Mouse (Mus musculus) forebrain, embryonic 14.5 days (tissue): ENCODE results near the gene Trim71. TPM values are rescaled to one million over a fixed set of nuclear protein-coding genes. Genes with fewer than 3 reads are reported as not detected.

ENCODE experiments used
- ATAC-seq: fragments of 200-750 bp; cut with Nextera tagmentation; 2 replicates; pipeline ENCODE4 v1.8.0; 2017; ENCODE audit warnings: mild to moderate bottlenecking, moderate library complexity
- DNase-seq: peaks from one replicate; pipeline ENCODE4 v3.0.0-alpha.2; 2015; ENCODE audit warnings: low spot score
- H3K27ac ChIP-seq: fragments of 300-500 bp; sonication (generic); 2 replicates; pipeline ENCODE4 v1.5.1; 2014; ENCODE audit warnings: low read depth, mild to moderate bottlenecking, control low read depth, low read length, moderate library complexity
- H3K27me3 ChIP-seq: fragments of 300-500 bp; sonication (generic); replicated peaks from 2 replicates; pipeline ENCODE4 v1.6.1; 2014; ENCODE audit warnings: low read length, control low read depth, mixed read lengths; ENCODE audit not compliant: control insufficient read depth, insufficient read depth
- H3K36me3 ChIP-seq: fragments of 300-500 bp; sonication (generic); 2 replicates; pipeline ENCODE4 v1.6.1; 2014; ENCODE audit warnings: low read length, control low read depth; ENCODE audit not compliant: control insufficient read depth, insufficient read depth
- H3K4me1 ChIP-seq: fragments of 300-500 bp; sonication (generic); 2 replicates; pipeline ENCODE4 v1.6.1; 2014; ENCODE audit warnings: antibody characterized with exemption, low read length, control low read depth; ENCODE audit not compliant: control insufficient read depth, insufficient read depth
- H3K4me2 ChIP-seq: fragments of 300-500 bp; sonication (generic); 2 replicates; pipeline ENCODE4 v1.6.1; 2014; ENCODE audit warnings: mild to moderate bottlenecking, control low read depth, low read length
- H3K4me3 ChIP-seq: fragments of 300-500 bp; sonication (generic); 2 replicates; pipeline ENCODE4 v1.5.1; 2014; ENCODE audit warnings: low read depth, low read length, control low read depth
- H3K9ac ChIP-seq: fragments of 300-500 bp; sonication (generic); 2 replicates; pipeline ENCODE4 v1.6.1; 2014; ENCODE audit warnings: mild to moderate bottlenecking, low read length, control low read depth, moderate library complexity
- H3K9me3 ChIP-seq: fragments of 300-500 bp; sonication (generic); replicated peaks from 2 replicates; pipeline ENCODE4 v1.6.1; 2016; ENCODE audit warnings: low read length, control low read depth, mixed read lengths; ENCODE audit not compliant: control insufficient read depth
- WGBS: fragments of 180-500 bp; shearing (Covaris S2); extraction: QIAGEN DNeasy Blood & Tissue Kit; methylation state at CpG from one replicate; pipeline ENCODE4 v1.1.7; 2014; 5-methylcytosine and 5-hydroxymethylcytosine counted together
- polyA plus RNA-seq: library from polyadenylated mRNA; unstranded; fragments of >200 nt; fragmentation: Nextera tagmentation; extraction: Ambion mirVana; gene quantifications from 2 replicates; pipeline ENCODE4 v1.2.1, GENCODE M21; 2014

Gene Trim71
- polyA plus RNA-seq, 1 experiment from 2014 or later = 0.05 TPM

- no peak overlapping the region for H3K27ac ChIP-seq
- H3K36me3 ChIP-seq = peaks cover 8% of the 10 kb centered on the region; the same call in 1 of the 2 replicates
- no peak overlapping the region for H3K4me3 ChIP-seq
- no peaks in the 10 kb centered on the region for H3K27me3 ChIP-seq
- H3K4me1 ChIP-seq = no peaks in the 10 kb centered on the region
- H3K9me3 ChIP-seq = no peaks in the 10 kb centered on the region
- H3K4me2 ChIP-seq = no peak overlapping the region
- 83% methylated on average over 6 of the region's 6 CpGs for WGBS
- H3K9ac ChIP-seq = no peak overlapping the region
- ATAC-seq (no peak), DNase-seq (no peak)
These were observed 98.7 kb downstream of the Trim71 start for GRCm38 (mm10) chr9:114465442-114465841.

- Histone ChIP-seq H3K9ac (no peak overlapping the region), H3K9me3 (no peaks in the 10 kb centered on the region), H3K4me3 (no peak overlapping the region), H3K4me2 (no peak overlapping the region), H3K4me1 (no peaks in the 10 kb centered on the region), H3K27me3 (no peaks in the 10 kb centered on the region), H3K36me3 (peaks cover 10% of the 10 kb centered on the region; the same call in 1 of the 2 replicates), H3K27ac (no peak overlapping the region)
- ATAC-seq (no peak), DNase-seq (no peak)
- WGBS = 95% methylated on average over 7 of the region's 7 CpGs
These were observed 101.6 kb downstream of the Trim71 start for GRCm38 (mm10) chr9:114462569-114462968.

GRCm38 (mm10) chr9:114458436-114458835 lies 105.7 kb downstream of the Trim71 start:
- Histone ChIP-seq H3K4me1 (no peaks in the 10 kb centered on the region), H3K36me3 (0 out of 2 replicates have a peak, but pooled peaks cover 4% of the 10 kb centered on the region), H3K9ac (no peak overlapping the region), H3K27me3 (no peaks in the 10 kb centered on the region), H3K4me2 (no peak overlapping the region), H3K4me3 (no peak overlapping the region), H3K27ac (no peak overlapping the region), H3K9me3 (no peaks in the 10 kb centered on the region)
- WGBS = 76% methylated on average over 3 of the region's 3 CpGs
- ATAC-seq (no peak), DNase-seq (no peak)

Other genes with a start within 250 kb of the Trim71 start
- not detected in 2 replicates for gene Bcl2a1c, start 234.2 kb downstream of the Trim71 start, polyA plus RNA-seq
- gene Crtap, start 173.7 kb downstream of the Trim71 start, polyA plus RNA-seq = 23.6 and 26.2 TPM in 2 replicates
- gene Glb1, start 163.3 kb downstream of the Trim71 start, polyA plus RNA-seq = 25.9 and 26.3 TPM in 2 replicates
- 1.7 and 1.8 TPM in 2 replicates for gene Tmppe, start 163.3 kb downstream of the Trim71 start, polyA plus RNA-seq
- gene Ccr4, start 59.5 kb downstream of the Trim71 start, polyA plus RNA-seq = not detected in 2 replicates
- gene C130032M10Rik, start 48.7 kb downstream of the Trim71 start, polyA plus RNA-seq = not detected in 2 replicates
- 54.6 and 55.1 TPM in 2 replicates for gene Cnot10, start 75.8 kb upstream of the Trim71 start, polyA plus RNA-seq
- 66.8 and 71.7 TPM in 2 replicates for gene Dync1li1, start 124.4 kb upstream of the Trim71 start, polyA plus RNA-seq
- gene Cmtm6, start 166.7 kb upstream of the Trim71 start, polyA plus RNA-seq = 23.9 and 26.1 TPM in 2 replicates
- 16.5 and 25.6 TPM in 2 replicates for gene Cmtm7, start 217.5 kb upstream of the Trim71 start, polyA plus RNA-seq